Mouse (Mus musculus) liver, embryonic 14.5 days (tissue): ENCODE data around the gene Fam174b.

ENCODE experiments used
- CTCF ChIP-seq: IDR thresholded peaks from 2 replicates; pipeline ENCODE4 v1.5.1; 2016; ENCODE audit warnings: antibody characterized with exemption, low read depth, control low read depth
- EP300 ChIP-seq: IDR thresholded peaks from 2 replicates; pipeline ENCODE4 v1.6.1; 2016; ENCODE audit warnings: antibody characterized with exemption, low read depth

DNA sequence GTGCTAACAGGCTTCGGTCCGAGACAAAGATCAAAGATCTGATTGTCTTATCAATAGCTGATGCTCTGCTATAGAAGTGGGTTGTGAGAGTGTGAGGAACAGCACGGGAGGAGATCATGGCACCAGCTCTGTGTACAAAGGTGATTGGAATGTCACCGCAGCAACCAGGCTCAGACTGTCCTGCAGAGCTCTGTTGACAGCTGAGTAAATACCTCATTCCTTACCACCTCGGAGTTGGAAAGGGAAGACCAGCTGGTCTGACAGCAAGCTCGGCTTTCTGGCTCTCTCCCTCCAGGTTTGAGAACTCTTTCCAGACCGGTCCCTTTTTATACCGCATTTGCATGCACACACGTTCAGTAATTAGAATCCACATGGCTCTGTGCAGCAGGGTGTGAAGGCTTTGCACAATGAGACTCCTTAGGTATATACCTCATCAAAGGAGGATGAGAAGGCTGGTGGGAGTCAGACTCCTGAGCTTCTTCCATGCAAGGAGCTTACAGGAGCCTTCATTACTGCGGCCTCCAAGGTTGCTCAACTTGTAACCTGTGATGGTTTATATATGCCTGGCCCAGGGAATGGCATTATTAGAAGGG, 9.6 kb upstream of the Fam174b start:
- TF ChIP-seq CTCF: no peak
- TF ChIP-seq EP300: no peak
